Mouse (Mus musculus) erythroblast, embryonic 14.5 days (primary cell): Measurements from ENCODE around the gene Tcf20.

Source experiments
- GATA1 ChIP-seq: IDR thresholded peaks from 2 replicates; pipeline ENCODE4 v1.6.1; 2012; ENCODE audit warnings: low read length, inconsistent platforms, mixed read lengths
- TAL1 ChIP-seq: IDR thresholded peaks from 3 replicates; pipeline ENCODE4 v1.6.1; 2012; ENCODE audit warnings: low read length, inconsistent platforms, mixed read lengths

- TF ChIP-seq TAL1 (no peak), GATA1 (no peak)
Measured at GRCm38 (mm10) chr15:82784581-82784980, 203.1 kb downstream of the Tcf20 start.
